Mouse (Mus musculus): ENCODE data around the gene 1700012P22Rik.

The 1700012P22Rik gene

DNA sequence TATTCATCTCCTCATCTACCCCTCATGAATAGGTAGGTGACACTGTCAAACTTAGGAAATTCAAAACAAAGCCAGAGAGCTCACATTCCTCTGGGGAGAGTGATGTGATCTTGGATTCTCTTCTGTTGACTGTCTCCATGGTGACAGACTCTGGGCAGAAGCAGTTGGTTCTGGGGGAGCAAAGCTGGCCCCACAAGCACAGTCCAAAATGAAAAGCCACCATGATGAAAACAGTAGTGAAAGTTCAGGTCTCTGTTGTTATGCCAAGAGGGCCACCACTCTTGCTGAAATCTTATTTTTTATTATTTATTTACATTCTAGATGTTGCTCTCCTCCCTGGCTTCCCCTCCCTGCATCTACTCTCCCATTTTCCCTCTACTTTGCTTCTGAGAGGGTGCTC is at the start of gene 1700012P22Rik:
TSS of gene 1700012P22Rik (minus strand) at position 101 of the 400 bp plus-strand sequence.
- DNase-seq: no peak

DNA sequence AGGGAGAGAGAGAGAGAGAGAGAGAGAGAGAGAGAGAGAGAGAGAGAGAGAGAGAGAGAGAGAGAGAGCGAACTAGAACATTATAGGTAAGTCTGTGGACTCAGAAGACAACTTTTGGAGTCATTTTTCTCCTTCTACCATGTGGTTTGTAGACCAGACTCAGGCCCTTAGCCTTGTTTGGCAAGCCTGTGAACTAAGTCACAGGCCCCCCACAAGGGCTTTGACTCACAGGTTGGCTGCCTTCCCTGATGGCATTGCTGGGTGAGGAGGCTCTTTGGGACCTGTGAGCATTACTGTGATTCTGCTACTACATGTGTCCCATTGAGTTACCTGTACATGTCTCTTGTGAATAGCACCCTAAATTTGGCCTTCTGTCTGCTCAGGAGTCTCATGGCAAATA is 29.5 kb upstream of the 1700012P22Rik start:
- no peak for DNase-seq

DNA sequence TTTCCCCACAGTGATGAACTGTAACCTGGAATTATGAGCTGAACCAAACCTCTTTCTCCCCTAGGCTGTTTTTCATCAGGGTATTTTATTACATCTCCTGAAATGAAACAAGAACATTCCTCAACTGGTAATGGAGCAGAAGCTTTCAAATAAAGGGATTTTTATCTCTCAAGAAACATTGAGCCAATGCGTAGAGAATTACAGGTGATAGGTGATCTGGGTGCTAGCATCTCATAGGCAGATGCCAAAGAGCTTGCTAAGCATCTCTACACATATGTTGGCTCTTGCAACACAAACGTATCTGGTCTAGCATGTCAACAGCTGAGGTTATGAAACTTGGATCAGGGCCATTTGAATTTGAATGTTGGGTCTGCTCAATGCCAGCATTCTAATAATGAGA is 26.6 kb upstream of the 1700012P22Rik start:
- DNase-seq: no peak

DNA sequence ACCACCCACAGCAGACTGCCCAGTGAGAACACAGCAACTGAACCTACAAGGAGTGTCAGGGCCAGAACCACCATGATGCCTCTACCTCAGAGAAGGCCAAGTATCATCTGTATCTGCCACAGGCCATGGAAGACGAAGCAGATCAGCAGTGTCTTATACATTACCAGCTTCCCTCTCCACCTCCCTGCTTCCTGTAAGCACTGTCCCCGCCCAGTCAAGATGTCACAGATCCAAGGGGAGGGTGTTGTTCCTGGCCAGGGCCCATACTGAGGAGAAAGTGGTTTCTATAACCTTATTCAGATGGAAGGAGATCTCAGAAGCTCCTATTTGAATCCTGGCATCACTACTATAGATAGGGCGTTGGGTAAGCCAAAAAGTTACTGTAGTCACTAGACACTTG is 25.1 kb upstream of the 1700012P22Rik start, which contains the start of gene Aadacl3:
TSS of gene Aadacl3 (minus strand) at position 101 of the 400 bp plus-strand sequence.
- no peak for DNase-seq

DNA sequence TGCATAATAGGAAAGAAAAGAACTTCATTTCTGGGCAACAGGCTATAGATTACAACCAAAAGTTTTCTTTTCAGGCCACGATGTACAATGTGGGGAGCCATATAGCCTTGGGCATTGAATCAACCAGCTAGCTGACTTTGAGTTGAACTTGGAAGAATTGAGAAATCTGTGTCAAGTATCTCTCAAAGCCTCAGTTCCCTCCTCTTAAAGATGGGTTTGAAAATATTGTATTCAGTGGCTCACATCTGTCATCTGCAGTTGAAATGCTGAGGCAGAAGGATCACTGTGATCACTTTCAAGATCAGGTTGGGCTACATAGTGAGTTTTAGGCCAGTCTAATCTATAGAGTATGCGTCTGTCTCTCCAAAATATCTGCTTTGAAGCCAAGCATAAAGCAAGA is 14.6 kb upstream of the 1700012P22Rik start, which contains the start of gene Gm9944:
TSS of gene Gm9944 (minus strand) at position 101 of the 400 bp plus-strand sequence.
- no peak for DNase-seq

DNA sequence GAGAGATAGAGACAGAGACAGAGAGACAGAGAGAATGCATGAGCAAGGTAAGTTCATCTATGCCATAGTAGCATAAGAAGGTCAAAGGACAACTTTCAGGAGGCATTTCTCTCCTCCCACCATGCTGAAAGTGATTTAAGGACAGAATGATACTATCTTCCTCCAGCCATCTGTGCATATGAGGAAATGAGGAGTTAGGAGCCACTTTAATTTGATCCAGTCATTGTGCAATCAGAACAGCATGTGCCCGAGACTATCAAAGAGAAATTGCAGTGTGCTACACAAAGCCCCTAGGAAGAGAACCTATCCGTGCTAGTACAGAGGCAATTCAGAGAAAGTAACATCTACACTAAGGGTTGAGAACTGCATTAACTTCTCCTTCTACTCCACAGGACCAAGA is 10.0 kb upstream of the 1700012P22Rik start:
- no peak for DNase-seq

DNA sequence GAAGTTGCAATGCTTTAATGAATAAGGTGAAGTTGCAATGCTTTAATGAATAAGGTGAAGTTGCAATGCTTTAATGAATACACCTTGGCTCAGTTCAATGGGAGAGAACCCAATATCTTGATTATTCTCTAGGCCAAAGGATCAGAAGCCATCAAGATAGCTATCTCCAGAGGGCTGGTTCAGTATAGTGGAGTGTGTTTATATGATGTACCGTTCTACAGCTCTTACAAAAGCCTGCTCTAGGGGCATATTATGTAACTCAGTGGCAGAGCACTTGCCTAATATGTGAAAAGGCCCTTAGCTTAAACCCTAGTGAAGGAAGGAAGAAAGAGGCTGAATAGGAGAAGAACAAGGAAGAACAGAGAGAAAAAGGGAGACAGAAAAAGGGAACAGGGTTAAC is 3.0 kb upstream of the 1700012P22Rik start:
- DNase-seq: no peak

DNA sequence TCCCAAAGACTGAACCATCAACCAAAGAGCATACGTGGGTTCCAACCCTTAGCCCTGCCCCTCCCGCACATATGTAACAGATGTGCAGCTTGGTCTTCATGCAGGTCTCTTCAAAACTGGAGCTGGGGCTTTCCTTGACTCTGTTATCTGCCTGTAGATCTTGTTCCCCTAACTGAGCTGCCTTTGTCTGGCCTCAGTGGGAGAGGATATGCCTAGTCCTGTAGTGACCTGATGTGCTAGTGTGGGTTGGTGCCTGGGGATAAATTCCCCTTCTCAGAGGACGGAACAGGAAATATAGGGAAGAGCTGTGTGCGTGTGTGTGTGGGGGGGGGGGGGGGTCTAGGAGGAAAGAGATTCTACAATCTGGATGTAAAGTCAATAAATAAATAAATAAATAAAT is 2.5 kb upstream of the 1700012P22Rik start:
- no peak for DNase-seq

DNA sequence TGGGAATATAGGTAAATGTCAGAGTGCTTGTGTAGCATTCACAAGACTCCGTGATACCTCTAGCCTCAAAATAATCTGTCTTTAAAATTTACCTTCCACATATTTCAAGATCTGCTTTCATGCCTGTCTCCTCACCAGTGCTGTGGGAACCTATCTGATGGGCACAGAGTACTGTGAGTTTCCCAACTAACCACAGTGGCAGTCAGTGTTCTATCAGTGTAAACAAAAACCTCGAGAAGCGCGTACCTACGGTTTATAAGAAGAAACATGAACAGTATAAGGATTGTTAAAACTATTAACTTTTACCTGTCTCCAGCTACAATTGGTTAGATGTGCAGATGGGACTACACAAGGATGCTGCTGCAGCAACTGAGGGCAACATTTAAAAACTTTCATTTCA is 5.4 kb downstream of the 1700012P22Rik start:
- no peak for DNase-seq

DNA sequence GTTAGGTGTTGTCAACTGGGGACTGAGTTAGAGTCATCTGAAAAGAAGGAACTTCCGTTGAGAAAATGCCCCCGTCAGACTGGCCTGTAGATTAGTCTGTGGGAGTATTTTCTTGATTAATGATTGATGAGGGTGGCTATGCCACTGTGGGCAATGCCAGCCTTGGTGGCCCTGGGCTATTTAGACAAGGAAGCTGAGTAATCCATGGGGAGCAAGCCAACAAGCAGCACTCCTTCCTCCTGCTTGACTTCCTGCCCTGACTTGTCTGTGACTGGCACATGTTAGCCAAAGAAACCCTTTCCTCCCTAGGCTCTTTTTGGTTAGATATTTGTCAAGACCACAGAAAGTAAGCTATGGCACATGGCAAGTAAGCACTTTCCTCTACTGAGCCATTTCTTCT is 7.8 kb downstream of the 1700012P22Rik start:
- DNase-seq: no peak

DNA sequence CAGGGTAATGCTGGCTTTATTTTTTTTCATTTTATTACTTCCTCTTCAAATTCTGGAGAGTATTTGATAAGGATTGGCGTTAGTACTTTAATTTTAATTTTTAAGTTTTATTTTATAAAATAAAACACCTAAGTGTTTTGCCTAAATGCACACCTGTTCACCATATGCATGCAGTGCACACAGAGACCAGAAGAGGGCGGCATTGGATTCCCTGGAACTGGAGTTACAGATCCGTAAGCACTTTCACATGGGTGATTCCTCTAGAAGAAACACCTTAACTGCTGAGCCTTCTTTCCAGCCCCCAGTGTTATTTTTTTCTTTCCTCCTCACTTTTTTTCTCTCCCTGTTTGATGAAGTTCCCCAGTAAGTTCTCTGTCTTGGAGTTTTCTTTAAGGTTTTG is 9.7 kb downstream of the 1700012P22Rik start:
- peak; percentile 0 for DNase-seq

DNA sequence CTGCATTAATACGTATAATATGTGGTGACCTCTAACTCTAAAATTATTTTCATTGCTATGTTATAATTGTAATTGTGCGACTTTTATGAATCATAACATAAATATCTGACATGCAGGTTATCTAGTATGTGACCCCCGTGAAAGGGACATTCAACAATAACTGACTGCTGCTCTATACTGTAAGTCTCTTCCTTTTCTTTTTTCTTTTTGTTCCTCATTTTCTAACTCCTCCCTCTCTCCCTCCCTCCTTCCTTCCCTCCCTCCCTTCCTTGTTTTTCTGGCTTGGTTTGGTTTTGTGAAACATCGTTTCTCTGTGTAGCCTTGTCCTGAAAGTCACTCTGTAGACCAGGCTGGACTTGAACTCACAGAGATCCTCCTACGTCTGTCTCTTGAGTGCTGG is 14.0 kb downstream of the 1700012P22Rik start:
- no peak for DNase-seq

DNA sequence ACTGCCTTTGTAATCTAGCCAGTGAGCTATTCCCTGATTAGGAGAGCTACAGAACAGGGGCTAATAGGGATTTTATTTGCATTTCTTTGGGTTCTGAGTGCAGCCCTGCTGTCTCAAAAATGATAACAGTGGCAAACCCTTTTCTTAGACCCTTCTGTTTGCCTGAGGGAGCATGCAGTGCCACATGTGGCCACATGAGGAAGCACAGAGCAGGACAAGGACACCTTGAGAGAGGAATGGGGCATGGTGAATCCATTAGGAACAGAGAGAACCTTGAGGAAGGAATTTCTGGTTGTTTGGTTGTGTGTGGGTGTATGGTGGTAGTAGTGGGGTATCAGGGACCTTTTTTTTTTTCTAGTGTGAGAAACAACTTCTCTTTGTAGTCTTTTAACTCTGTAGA is 17.9 kb downstream of the 1700012P22Rik start:
- DNase-seq: no peak

DNA sequence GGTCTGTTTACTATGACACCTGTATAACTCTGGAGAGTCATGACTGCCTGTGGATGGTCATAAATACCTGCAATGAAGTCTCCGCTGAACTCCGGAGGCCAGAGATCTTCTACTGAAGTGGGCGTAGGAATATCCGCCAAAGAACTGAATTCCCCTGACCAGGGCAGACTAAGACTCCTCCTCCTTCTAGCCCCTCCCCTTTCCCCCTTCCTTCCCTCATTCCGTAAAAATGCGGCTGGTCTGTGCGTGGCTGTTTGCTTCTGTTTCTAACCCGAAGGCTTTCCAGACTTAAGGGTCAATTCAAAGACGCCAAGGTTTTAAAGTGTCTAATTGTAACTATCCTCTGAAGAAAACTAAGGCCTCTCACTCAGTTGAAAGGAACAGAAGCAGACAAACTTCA is 30.3 kb downstream of the 1700012P22Rik start, which contains the start of gene Pramef12:
TSS of gene Pramef12 (minus strand) at position 175 of the 400 bp plus-strand sequence.
- DNase-seq: no peak

DNA sequence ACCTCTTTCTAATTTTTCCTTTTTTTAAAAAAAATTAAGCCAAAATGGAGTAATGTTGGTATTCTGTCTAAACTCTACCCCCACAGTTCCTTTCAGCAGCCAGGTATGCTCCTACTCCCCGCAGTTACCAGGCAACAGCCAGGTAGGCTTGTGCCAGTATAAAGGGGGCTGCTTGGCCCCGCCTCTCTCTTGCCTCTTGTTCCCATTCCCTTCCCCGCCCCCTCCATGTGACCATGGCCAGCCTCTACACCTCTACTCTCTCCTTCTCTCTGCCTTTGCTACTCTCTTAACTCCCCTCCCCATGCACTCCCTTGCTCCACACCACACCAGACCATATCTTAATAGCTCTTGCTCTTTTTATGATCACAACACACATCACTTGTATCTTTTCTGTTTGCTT is 32.3 kb downstream of the 1700012P22Rik start:
- DNase-seq: no peak

DNA sequence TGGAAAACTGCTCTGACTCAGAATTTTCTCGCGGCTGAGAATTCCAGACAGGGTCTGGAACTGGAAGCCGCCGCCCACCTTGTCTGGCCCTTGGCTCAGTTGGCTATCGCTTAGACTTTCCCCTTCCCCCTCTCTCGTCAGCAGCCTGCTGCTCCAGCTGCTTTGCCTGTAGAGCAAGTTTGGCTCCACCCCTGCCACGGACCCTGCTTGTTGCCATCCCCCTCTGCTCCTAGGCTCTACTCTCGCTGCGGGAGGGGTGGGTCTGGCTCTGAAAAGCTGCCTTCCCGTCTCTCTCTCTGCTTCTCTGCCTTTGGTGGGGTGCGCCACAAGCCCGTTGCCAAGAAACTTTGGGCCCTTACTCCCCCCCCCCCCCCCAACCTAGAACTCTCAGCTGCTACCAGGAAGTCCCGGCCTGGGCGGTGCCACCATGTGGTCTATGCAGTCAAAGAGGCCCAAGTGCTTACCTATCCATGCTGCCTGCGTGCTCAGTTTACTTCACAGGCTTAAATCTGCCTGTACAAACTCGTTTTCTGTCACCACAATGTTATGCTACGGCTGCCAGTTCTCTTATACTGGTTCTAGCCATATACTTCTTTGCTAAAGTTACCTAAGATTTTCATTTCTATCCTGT is 34.0 kb downstream of the 1700012P22Rik start:
- DNase-seq: no peak

DNA sequence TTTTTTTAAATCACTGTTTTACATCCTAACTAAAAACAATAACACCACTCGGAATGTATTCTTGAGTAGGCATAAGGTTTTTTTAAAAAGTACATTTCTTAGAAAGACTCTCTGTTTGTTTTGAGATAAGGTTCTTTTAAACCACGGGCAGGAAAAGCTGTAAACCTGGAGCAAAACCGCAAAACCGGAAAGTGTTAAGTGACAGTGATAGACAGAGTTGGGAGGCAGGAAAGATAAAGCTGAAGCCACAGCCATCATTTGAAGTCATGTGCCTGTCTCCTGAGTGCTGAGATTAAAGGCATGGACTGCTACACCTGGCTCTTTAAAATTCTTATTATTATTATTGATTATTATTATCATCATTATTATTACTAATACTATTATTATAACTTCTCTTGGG is 35.9 kb downstream of the 1700012P22Rik start:
- no peak for DNase-seq

DNA sequence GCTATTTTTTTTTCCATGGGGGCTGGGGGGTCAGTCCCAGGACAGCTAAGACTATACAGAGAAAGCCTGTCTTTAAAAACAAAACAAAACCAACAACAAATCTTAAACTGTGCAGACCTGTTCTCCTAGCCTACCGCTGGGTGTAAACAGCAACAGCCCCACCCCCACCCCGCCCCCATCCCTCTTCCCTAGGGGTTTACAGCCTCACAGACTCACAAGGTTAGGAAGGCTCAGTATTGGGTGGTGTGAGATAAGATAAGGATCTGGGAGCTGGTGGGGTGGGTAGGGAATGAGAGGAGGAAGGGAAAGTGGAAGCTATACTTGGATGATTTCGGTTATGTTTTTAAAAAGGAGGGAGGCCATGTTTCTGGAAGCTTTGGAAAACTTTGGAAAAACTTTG is 42.3 kb downstream of the 1700012P22Rik start:
- no peak for DNase-seq

DNA sequence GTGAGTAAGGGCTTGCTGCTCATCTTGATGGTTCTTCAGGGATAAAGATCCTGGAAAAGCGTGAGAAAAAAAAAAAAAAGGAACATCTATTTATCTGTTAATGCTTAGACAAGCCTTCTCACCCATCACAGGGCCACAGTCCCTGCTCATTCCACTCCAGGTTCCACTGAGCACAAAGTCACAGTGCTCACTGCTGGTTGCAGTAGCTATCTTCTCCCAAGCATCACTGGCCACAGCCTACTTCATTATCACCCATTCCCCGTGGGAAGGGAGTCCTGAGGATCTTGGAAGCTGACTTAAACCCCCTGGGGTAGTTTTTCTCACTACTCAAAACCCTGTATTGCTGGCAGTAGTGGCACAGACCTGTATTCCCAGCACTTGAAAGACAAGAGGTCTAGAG is 60.7 kb downstream of the 1700012P22Rik start, which contains the start of gene Pramef20:
TSS of gene Pramef20 (minus strand) at position 23 of the 400 bp plus-strand sequence.
- no peak for DNase-seq
